Mouse (Mus musculus): ENCODE results near the gene Rimbp2. TPM values are rescaled to one million over a fixed set of nuclear protein-coding genes. Genes with fewer than 3 reads are reported as not detected.
"Not testable (repeated sequence)": the region's sequence is repeated elsewhere in the genome, so short reads cannot be mapped to it uniquely, and the experiment has no call there.

Rimbp2 gene
- polyA plus RNA-seq, 2 experiments from 2014 or later: 0.08 TPM; not detected in 1

DNA sequence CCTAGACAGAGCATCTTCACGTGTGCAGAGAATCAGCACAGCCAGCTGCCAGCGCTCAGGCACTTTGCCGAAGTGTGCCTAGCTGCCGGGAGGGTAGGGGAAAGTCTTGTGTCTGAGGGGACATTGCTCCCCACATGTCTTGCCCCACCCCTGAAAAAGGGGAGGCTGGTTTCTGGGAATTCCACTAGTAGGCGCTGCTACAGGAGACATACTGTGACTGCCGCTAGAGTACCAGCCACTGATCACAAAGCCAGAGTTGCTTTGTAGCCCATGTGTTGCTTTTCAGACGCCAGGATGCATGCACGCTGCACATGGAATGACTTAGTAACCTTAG is 213.5 kb downstream of the Rimbp2 start:
- no peak for ATAC-seq

GRCm38 (mm10) chr5:128739168-128739837 is 214.0 kb downstream of the Rimbp2 start:
- no peak for ATAC-seq

GRCm38 (mm10) chr5:128735921-128736320 is 217.4 kb downstream of the Rimbp2 start:
- no peak for ATAC-seq

- ATAC-seq: no peak
Observed at GRCm38 (mm10) chr5:128733955-128734354, 219.3 kb downstream of the Rimbp2 start.

- ATAC-seq: no peak
Observed at GRCm38 (mm10) chr5:128732416-128733014, 220.8 kb downstream of the Rimbp2 start.

DNA sequence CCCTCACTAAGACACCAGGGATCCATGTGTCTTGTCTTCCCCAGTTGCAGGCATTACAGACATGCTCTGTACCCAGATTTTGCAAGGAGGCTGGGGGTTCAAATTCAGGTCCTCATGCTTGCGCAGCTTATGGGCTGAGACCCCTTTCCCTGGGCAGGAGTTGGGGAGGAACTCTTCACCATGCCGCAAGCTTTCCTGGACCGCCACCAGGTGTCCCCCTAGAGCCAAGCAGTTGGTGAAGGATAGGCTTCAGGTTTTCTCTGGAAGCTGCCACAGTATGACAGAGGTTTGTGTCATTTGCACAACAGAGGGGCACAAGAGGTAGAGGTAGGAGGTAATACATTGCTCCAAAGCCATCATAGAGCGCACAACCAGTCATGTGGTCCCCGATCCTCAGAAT is 222.7 kb downstream of the Rimbp2 start:
- no peak for ATAC-seq

DNA sequence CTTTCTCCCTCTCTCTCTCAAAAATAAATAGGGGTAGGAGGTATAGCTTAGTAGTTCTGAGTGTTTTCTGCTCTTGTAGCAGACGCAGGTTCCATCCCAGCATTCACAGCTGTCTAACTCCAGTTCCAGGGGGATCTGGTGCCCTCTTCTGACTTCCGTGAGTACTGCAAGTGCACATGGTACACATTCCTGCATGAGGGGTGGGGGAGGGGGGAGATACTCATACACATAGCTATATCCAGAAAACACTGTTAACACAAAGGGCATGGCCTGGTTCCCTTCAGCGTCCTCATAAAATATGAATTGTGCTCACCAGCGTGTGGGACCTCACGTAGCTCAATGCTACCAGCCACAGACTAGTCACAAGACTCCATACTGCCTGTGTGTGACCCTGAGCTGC is 223.9 kb downstream of the Rimbp2 start:
- no peak for ATAC-seq

DNA sequence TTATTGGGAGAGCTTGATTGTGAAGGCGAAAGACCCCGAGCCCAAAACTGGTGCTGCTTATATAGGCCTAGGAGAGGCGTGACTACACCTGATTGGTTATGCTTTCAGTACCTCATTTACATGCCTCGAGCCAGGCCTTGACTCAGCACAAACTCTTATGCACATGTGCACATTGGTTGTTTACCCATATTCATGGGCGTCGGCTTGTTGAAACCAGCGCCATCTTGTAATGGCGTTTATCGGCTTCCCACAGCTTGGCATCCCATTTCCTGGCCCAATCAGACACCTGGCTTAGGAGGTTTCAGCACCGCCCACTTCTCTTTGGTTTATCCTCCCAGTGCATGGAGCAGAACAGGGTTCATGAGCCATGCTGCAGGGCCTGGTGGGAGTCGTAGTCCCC is 232.8 kb downstream of the Rimbp2 start:
- ATAC-seq: not testable (repeated sequence)

DNA sequence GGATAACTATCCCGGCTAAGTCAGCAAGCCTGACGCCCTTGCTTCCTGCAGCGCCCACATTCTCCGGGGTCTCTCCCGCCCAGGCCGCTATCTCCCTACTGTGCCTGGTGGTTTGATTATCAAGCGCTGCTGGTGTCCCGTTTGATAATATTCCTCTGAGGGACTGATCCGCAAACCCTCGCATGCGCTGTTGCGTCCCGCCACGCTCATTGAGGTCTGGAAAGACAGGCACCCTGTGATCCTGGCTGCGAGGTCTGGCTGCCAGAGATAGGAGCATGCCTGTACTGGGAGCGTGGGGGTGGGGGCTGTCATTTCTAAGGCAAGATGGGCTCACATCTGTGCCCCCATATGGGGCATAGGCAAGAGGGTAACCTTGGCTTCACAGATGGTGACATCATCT is 238.1 kb downstream of the Rimbp2 start:
- no peak for ATAC-seq

DNA sequence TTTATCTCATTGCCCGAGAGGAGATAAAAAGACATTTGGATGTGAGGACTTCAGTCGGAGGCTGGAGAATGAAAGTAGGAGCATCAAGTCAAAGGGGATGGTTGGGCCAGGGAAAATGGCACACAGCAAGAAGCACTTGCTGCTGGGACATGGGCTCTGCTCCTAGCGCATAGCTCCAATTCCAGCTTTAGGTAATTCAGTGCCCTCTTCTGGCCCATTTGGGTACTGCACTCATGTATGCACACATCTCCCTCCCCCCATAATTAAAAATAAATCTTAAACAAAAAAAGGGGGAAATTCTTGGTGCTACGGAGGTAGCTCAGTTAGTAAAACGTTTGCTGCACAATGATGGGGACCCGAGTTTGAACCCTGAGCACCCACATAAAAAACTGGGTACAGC is 241.4 kb downstream of the Rimbp2 start:
- no peak for ATAC-seq

- no peak for ATAC-seq
Observed at GRCm38 (mm10) chr5:128710596-128710995, 242.7 kb downstream of the Rimbp2 start.

GRCm38 (mm10) chr5:128708929-128709328 is 244.4 kb downstream of the Rimbp2 start:
- ATAC-seq: no peak

Other genes starting within 250 kb of the Rimbp2 start
- gene Stx2, start 55.1 kb upstream of the Rimbp2 start, polyA plus RNA-seq (2017; shearing (Covaris generic)): 1 to 10 TPM; 2.0 to 2.4 TPM
- gene Ran, start 66.6 kb upstream of the Rimbp2 start, polyA plus RNA-seq (2017; shearing (Covaris generic)): 100 to 1,000 TPM; 235 to 276 TPM
- gene Adgrd1, start 143.3 kb upstream of the Rimbp2 start, polyA plus RNA-seq (2017; shearing (Covaris generic)): 1 to 10 TPM; 1.0 to 1.2 TPM